Mouse (Mus musculus): ENCODE data around the gene Prkag1.
A peak's percentile ranks its signal among the peaks of the same experiment; 100 is the strongest.

The Prkag1 gene

GRCm38 (mm10) chr15:98830736-98831683 lies at the start of gene Prkag1:
TSS of gene Prkag1 (minus strand) at chr15:98831521.
- DNase-seq (ENCODE audit: low spot score) = peak; percentile 96

- DNase-seq (ENCODE audit: low spot score) = no peak
These were observed 46.0 kb upstream of the Prkag1 start for GRCm38 (mm10) chr15:98877331-98877730.

GRCm38 (mm10) chr15:98871916-98872888 lies 40.9 kb upstream of the Prkag1 start:
- DNase-seq (ENCODE audit: low spot score) = peak; percentile 96

- DNase-seq (ENCODE audit: low spot score) = no peak
These were observed 40.0 kb upstream of the Prkag1 start, which contains the start of gene Kmt2d for GRCm38 (mm10) chr15:98871070-98871915. TSS of gene Kmt2d (minus strand) at chr15:98871204.

- no peak for DNase-seq (ENCODE audit: low spot score)
These were observed 39.1 kb upstream of the Prkag1 start for GRCm38 (mm10) chr15:98870179-98871069.

- no peak for DNase-seq (ENCODE audit: low spot score)
These were observed 38.2 kb upstream of the Prkag1 start for GRCm38 (mm10) chr15:98869342-98870178.

- peak; percentile 52 for DNase-seq (ENCODE audit: low spot score)
These were observed 37.2 kb upstream of the Prkag1 start for GRCm38 (mm10) chr15:98868346-98869063.

GRCm38 (mm10) chr15:98867321-98867720 lies 36.0 kb upstream of the Prkag1 start:
- DNase-seq (ENCODE audit: low spot score) = no peak

- DNase-seq (ENCODE audit: low spot score) = no peak
These were observed 35.2 kb upstream of the Prkag1 start for GRCm38 (mm10) chr15:98866501-98866900.

GRCm38 (mm10) chr15:98865771-98866170 lies 34.5 kb upstream of the Prkag1 start:
- DNase-seq (ENCODE audit: low spot score) = no peak

GRCm38 (mm10) chr15:98864951-98865350 lies 33.6 kb upstream of the Prkag1 start:
- no peak for DNase-seq (ENCODE audit: low spot score)

- DNase-seq (ENCODE audit: low spot score) = no peak
These were observed 32.2 kb upstream of the Prkag1 start for GRCm38 (mm10) chr15:98863451-98863958.

- DNase-seq (ENCODE audit: low spot score) = no peak
These were observed 30.5 kb upstream of the Prkag1 start for GRCm38 (mm10) chr15:98861701-98862410.

- no peak for DNase-seq (ENCODE audit: low spot score)
These were observed 29.6 kb upstream of the Prkag1 start for GRCm38 (mm10) chr15:98860921-98861320.

GRCm38 (mm10) chr15:98859319-98860043 lies 28.2 kb upstream of the Prkag1 start:
- DNase-seq (ENCODE audit: low spot score) = no peak

GRCm38 (mm10) chr15:98854214-98854613 lies 22.9 kb upstream of the Prkag1 start:
- DNase-seq (ENCODE audit: low spot score) = no peak
